Mouse (Mus musculus) intestine, embryonic 14.5 days (tissue): ENCODE measurements around the gene Gal3st2c. TPM values are rescaled to one million over a fixed set of nuclear protein-coding genes. Genes with fewer than 3 reads are reported as not detected.
"Not testable (repeated sequence)": the region's sequence is repeated elsewhere in the genome, so short reads cannot be mapped to it uniquely, and the experiment has no call there.

Source experiments
- ATAC-seq: fragments of 200-750 bp; cut with Nextera tagmentation; replicated peaks from 2 replicates; pipeline ENCODE4 v1.8.0; 2017; ENCODE audit warnings: low read depth, moderate number of reproducible peaks, moderate TSS enrichment, moderate library complexity; ENCODE audit not compliant: low FRiP score, low TSS enrichment
- DNase-seq: peaks from one replicate; pipeline ENCODE4 v3.0.0-alpha.2; 2018; ENCODE audit warnings: low spot score
- H3K27ac ChIP-seq: fragments of 300-500 bp; sonication (generic); 2 replicates; pipeline ENCODE4 v1.5.1; 2014; ENCODE audit warnings: low read depth, mild to moderate bottlenecking, control low read depth
- H3K27me3 ChIP-seq: fragments of 300-500 bp; sonication (generic); replicated peaks from 2 replicates; pipeline ENCODE4 v1.6.1; 2014; ENCODE audit warnings: low read length, control low read depth; ENCODE audit not compliant: control insufficient read depth, insufficient read depth
- H3K36me3 ChIP-seq: fragments of 300-500 bp; sonication (generic); 2 replicates; pipeline ENCODE4 v1.6.1; 2014; ENCODE audit warnings: low read length, control low read depth; ENCODE audit not compliant: control insufficient read depth, insufficient read depth
- H3K4me1 ChIP-seq: fragments of 300-500 bp; sonication (generic); replicated peaks from 2 replicates; pipeline ENCODE4 v1.6.1; 2014; ENCODE audit warnings: low read length, control low read depth, mixed read lengths; ENCODE audit not compliant: control insufficient read depth, insufficient read depth
- H3K4me2 ChIP-seq: fragments of 300-500 bp; sonication (generic); 2 replicates; pipeline ENCODE4 v1.6.1; 2014; ENCODE audit warnings: low read length
- H3K4me3 ChIP-seq: fragments of 300-500 bp; sonication (generic); 2 replicates; pipeline ENCODE4 v1.5.1; 2014; ENCODE audit warnings: low read depth, low read length, control low read depth, mixed read lengths
- H3K9ac ChIP-seq: fragments of 300-500 bp; sonication (generic); 2 replicates; pipeline ENCODE4 v1.6.1; 2014; ENCODE audit warnings: mild to moderate bottlenecking, low read length
- H3K9me3 ChIP-seq: fragments of 300-500 bp; sonication (generic); 2 replicates; pipeline ENCODE4 v1.6.1; 2016; ENCODE audit warnings: low read length, control low read depth; ENCODE audit not compliant: control insufficient read depth
- WGBS: fragments of 180-500 bp; shearing (Covaris S2); extraction: QIAGEN DNeasy Blood & Tissue Kit; methylation state at CpG from one replicate; pipeline ENCODE4 v1.1.7; 2014; 5-methylcytosine and 5-hydroxymethylcytosine counted together
- polyA plus RNA-seq: library from polyadenylated mRNA; unstranded; fragments of >200 nt; fragmentation: Nextera tagmentation; extraction: Ambion mirVana; gene quantifications from 2 replicates; pipeline ENCODE4 v1.2.1, GENCODE M21; 2014

Gene Gal3st2c
- polyA plus RNA-seq, 1 experiment from 2014 or later: not detected

DNA sequence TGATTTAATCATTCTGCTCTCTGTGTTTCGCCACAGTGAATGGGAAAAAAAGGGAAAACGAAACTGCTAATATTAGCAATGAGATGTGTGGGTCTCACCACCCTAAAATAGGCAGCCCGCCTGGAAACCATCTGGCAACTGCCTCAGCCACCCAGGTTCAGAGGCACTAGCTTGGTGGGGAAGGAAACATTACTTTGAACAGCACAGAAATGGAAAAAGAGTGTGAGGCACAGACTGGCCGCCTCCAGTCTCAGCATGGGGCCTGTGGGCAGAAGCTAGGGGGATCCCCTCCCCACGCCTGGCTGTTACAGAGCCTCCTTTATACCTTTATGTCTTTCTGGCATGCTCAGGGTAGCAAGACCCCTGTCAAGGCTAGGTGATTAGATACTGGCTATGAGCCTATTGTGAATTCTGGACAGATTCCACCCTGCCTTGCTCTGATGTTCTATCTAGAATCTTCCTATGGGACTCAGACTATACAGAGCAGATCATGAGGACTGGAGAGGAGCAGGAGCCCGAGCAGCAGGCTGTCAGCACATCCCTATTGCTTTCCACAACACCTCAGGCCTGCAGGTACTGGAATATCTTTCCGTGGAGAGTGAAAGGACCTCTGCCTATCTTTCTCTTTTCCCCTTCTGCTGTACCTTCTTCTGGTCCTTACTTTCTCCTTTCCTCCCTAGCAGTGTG is 63.4 kb downstream of the Gal3st2c start:
- DNase-seq (no peak), ATAC-seq (no peak)
- no peak overlapping the region for H3K4me3 ChIP-seq
- H3K36me3 ChIP-seq: no peaks in the 10 kb centered on the region
- H3K4me1 ChIP-seq: no peaks in the 10 kb centered on the region
- no peaks in the 10 kb centered on the region for H3K9me3 ChIP-seq
- no peak overlapping the region for H3K4me2 ChIP-seq
- no peak overlapping the region for H3K27ac ChIP-seq
- H3K9ac ChIP-seq: no peak overlapping the region
- 67% methylated on average over 7 of the region's 7 CpGs for WGBS
- H3K27me3 ChIP-seq: no peaks in the 10 kb centered on the region

DNA sequence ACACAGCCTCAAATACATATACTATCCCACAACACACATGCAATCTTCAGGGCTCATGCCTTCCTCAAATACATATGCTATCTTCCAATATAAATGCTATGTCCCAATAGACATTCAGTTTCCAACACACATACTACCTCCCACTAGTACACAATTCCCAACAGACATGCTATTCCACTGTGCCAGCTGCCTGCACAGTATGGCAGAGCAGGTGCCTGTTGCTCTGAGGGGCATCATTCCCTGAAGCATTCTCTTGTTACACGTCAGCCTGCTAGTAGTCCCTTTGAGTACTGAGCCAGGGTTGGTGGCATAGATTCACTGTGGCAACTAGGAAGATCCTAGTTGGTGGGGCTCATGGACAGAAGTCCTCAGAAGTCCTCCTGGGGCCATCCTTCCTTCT is 64.2 kb downstream of the Gal3st2c start:
- Histone ChIP-seq H3K36me3 (no peaks in the 10 kb centered on the region), H3K4me1 (no peaks in the 10 kb centered on the region), H3K4me3 (no peak overlapping the region), H3K9me3 (no peaks in the 10 kb centered on the region), H3K4me2 (no peak overlapping the region), H3K9ac (no peak overlapping the region), H3K27ac (no peak overlapping the region), H3K27me3 (no peaks in the 10 kb centered on the region)
- DNase-seq: no peak
- WGBS: 83% methylated on average over 1 of the region's 1 CpGs
- no peak for ATAC-seq

DNA sequence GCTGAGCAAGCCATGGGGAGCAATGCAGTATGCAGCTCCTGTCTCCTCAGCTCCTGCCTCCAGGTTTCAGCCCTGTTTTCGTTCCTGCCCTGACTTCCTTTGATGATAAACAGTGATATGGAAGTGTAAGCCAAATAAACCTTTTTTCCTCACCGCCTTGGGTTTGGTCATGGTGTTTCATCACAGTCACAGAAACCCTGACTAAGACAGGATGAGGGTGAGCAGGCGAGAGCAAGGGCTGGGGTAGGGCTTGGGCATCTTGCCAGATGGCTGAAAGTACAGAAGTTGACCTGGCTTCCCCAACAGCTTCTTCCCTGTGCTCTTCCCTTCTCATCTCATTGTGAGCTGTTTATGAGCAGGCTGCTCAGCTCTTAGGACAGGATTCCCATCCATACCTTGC is 65.7 kb downstream of the Gal3st2c start:
- H3K9ac ChIP-seq: no peak overlapping the region
- H3K4me1 ChIP-seq: no peaks in the 10 kb centered on the region
- no peak overlapping the region for H3K4me3 ChIP-seq
- no peaks in the 10 kb centered on the region for H3K9me3 ChIP-seq
- H3K27me3 ChIP-seq: no peaks in the 10 kb centered on the region
- WGBS: 42% methylated on average over 3 of the region's 3 CpGs
- no peaks in the 10 kb centered on the region for H3K36me3 ChIP-seq
- ATAC-seq: no peak
- no peak overlapping the region for H3K4me2 ChIP-seq
- DNase-seq: no peak
- no peak overlapping the region for H3K27ac ChIP-seq

DNA sequence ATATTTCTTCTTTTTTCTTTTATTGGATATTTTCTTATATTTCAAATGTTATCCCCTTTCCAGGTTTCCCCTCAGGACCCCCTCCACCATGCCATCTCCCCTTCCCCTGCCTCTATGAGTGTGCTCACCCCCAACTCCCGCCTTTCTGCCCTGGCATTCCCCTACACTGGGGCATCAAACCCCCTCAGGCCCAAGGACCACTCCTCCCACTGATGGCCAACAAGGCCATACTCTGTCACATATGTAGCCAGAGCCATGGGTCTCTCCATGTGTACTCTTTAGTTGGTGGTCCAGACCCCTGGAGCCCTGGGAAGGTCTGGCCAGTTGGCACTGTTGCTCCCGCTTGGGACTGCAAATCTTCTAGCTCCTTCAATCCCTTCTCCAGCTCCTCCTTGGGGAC is 67.1 kb downstream of the Gal3st2c start:
- WGBS: 88% methylated on average over 2 of the region's 2 CpGs
- Histone ChIP-seq H3K27ac (no peak overlapping the region), H3K36me3 (no peaks in the 10 kb centered on the region), H3K4me3 (no peak overlapping the region), H3K9me3 (no peaks in the 10 kb centered on the region), H3K9ac (no peak overlapping the region), H3K4me1 (no peaks in the 10 kb centered on the region), H3K4me2 (no peak overlapping the region), H3K27me3 (no peaks in the 10 kb centered on the region)
- no peak for ATAC-seq
- peak; percentile 41 for DNase-seq

DNA sequence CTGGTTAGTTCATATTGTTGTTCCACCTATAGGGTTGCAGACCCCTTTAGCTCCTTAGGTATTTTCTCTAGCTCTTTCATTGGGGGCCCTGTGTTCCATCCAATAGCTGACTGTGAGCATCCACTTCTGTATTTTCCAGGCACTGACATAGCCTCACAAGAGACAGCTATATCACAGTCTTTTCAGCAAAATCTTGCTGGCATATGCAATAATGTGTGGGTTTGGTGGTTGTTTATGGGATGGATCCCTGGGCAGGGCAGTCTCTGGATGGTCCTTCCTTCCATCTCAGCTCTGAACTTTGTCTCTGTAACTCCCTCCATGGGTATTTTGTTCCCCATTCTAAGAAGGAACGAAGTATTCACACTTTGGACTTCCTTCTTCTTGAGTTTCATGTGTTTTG is 68.0 kb downstream of the Gal3st2c start:
- 80% methylated on average over 1 of the region's 1 CpGs for WGBS
- H3K9ac ChIP-seq, H3K4me1 ChIP-seq: not testable (repeated sequence)

More for the DNA sequence above, 68.0 kb downstream of the Gal3st2c start:
- not testable (repeated sequence) for H3K4me3 ChIP-seq, H3K4me2 ChIP-seq, H3K27ac ChIP-seq, H3K9me3 ChIP-seq, H3K27me3 ChIP-seq, H3K36me3 ChIP-seq, DNase-seq, ATAC-seq

Other genes starting within 250 kb of the Gal3st2c start
- gene Atg4b, start 239.0 kb upstream of the Gal3st2c start, polyA plus RNA-seq: 82.4 and 92.0 TPM in 2 replicates
- 60.1 and 63.8 TPM in 2 replicates for gene Thap4, start 235.6 kb upstream of the Gal3st2c start, polyA plus RNA-seq
- gene Dtymk, start 188.6 kb upstream of the Gal3st2c start, polyA plus RNA-seq: 272 and 288 TPM in 2 replicates
- 19.7 and 23.2 TPM in 2 replicates for gene Ing5, start 186.5 kb upstream of the Gal3st2c start, polyA plus RNA-seq
- 13.5 and 14.8 TPM in 2 replicates for gene D2hgdh, start 165.6 kb upstream of the Gal3st2c start, polyA plus RNA-seq
- 0.09 and 0.19 TPM in 2 replicates for gene Gal3st2, start 129.2 kb upstream of the Gal3st2c start, polyA plus RNA-seq
- gene Gal3st2b, start 72.2 kb upstream of the Gal3st2c start, polyA plus RNA-seq: not detected in 2 replicates
- gene Neu4, start 29.9 kb downstream of the Gal3st2c start, polyA plus RNA-seq: not detected in 2 replicates
- 0.20 and 0.42 TPM in 2 replicates for gene Pdcd1, start 62.0 kb downstream of the Gal3st2c start, polyA plus RNA-seq